Mouse (Mus musculus): ENCODE data around the gene Cacna1d.

Cacna1d gene

GRCm38 (mm10) chr14:30097239-30097638, 394.0 kb downstream of the Cacna1d start:
- peak; percentile 54 for DNase-seq (ENCODE audit: low read depth, low spot score)

- DNase-seq (ENCODE audit: low read depth, low spot score), result peak; percentile 9
These were observed 398.8 kb downstream of the Cacna1d start for GRCm38 (mm10) chr14:30092426-30092825.

GRCm38 (mm10) chr14:30092021-30092420, 399.2 kb downstream of the Cacna1d start:
- DNase-seq (ENCODE audit: low read depth, low spot score), result no peak

- DNase-seq (ENCODE audit: low read depth, low spot score), result no peak
These were observed 411.5 kb downstream of the Cacna1d start for GRCm38 (mm10) chr14:30079729-30080128.

- DNase-seq (ENCODE audit: low read depth, low spot score), result no peak
These were observed 413.0 kb downstream of the Cacna1d start for GRCm38 (mm10) chr14:30078115-30078808.

- no peak for DNase-seq (ENCODE audit: low read depth, low spot score)
These were observed 415.9 kb downstream of the Cacna1d start for GRCm38 (mm10) chr14:30075268-30075887.

- no peak for DNase-seq (ENCODE audit: low read depth, low spot score)
These were observed 422.7 kb downstream of the Cacna1d start for GRCm38 (mm10) chr14:30068566-30068965.

- DNase-seq (ENCODE audit: low read depth, low spot score), result peak; percentile 35
These were observed 424.5 kb downstream of the Cacna1d start for GRCm38 (mm10) chr14:30066752-30067151.

GRCm38 (mm10) chr14:30064864-30065263, 426.4 kb downstream of the Cacna1d start:
- peak; percentile 37 for DNase-seq (ENCODE audit: low read depth, low spot score)

- DNase-seq (ENCODE audit: low read depth, low spot score), result no peak
These were observed 435.1 kb downstream of the Cacna1d start for GRCm38 (mm10) chr14:30056031-30056766.

GRCm38 (mm10) chr14:30054922-30055321, 436.3 kb downstream of the Cacna1d start:
- peak; percentile 48 for DNase-seq (ENCODE audit: low read depth, low spot score)

GRCm38 (mm10) chr14:30050280-30050679, 441.0 kb downstream of the Cacna1d start:
- no peak for DNase-seq (ENCODE audit: low read depth, low spot score)

GRCm38 (mm10) chr14:30048049-30048448, 443.2 kb downstream of the Cacna1d start:
- DNase-seq (ENCODE audit: low read depth, low spot score), result peak; percentile 34

- DNase-seq (ENCODE audit: low read depth, low spot score), result no peak
These were observed 444.3 kb downstream of the Cacna1d start for GRCm38 (mm10) chr14:30046976-30047375.

- DNase-seq (ENCODE audit: low read depth, low spot score), result no peak
These were observed 445.5 kb downstream of the Cacna1d start for GRCm38 (mm10) chr14:30045704-30046220.

GRCm38 (mm10) chr14:30045239-30045638, 446.0 kb downstream of the Cacna1d start:
- DNase-seq (ENCODE audit: low read depth, low spot score), result no peak

GRCm38 (mm10) chr14:30043356-30043940, 447.8 kb downstream of the Cacna1d start:
- no peak for DNase-seq (ENCODE audit: low read depth, low spot score)

- no peak for DNase-seq (ENCODE audit: low read depth, low spot score)
These were observed 449.4 kb downstream of the Cacna1d start for GRCm38 (mm10) chr14:30041836-30042235.

GRCm38 (mm10) chr14:30039413-30039812, 451.8 kb downstream of the Cacna1d start:
- DNase-seq (ENCODE audit: low read depth, low spot score), result no peak

GRCm38 (mm10) chr14:30038431-30038830, 452.8 kb downstream of the Cacna1d start:
- DNase-seq (ENCODE audit: low read depth, low spot score), result no peak

GRCm38 (mm10) chr14:30033405-30033804, 457.9 kb downstream of the Cacna1d start:
- no peak for DNase-seq (ENCODE audit: low read depth, low spot score)

GRCm38 (mm10) chr14:30027378-30027777, 463.9 kb downstream of the Cacna1d start:
- peak; percentile 58 for DNase-seq (ENCODE audit: low read depth, low spot score)

All from A20 (cell line).